Mouse (Mus musculus): ENCODE measurements around the gene Mgat4b.
"Not testable (repeated sequence)": the region's sequence is repeated elsewhere in the genome, so short reads cannot be mapped to it uniquely, and the experiment has no call there.

The Mgat4b gene

DNA sequence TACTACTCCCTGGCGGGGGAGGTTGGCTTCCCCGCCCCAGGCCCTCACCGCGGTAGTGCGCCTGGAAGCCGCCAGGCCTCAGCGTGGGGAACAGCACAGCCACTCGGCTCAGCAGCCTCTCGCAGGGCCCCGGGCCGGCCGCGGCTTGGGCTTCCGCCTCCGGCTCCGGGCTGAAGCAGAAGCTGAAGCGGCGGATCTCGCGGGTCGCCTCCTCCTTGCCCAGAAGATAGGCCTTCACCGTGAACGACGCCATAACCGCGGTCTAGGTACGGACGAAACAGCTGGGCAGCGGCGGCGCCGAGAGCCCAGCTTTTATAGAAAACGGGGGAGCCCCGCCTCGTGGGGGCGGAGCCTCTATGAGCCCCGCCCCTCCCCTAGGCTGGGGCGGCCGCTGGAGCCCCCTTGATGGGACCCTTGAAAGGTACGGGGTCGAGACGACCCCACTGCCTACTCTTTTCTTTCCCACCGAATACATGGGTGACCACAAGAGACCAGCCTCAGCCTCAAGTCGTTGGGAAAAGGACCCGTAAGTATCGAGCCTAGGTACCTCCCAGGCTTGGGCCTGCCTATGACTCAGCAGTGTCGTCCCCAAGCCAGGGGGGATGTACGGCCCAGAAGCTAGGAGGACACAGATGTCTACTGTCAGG lies at the start of gene Mgat4b, which contains the start of gene Sqstm1:
Gene Mgat4b, plus strand, starts transcription at position 386 of the 647 bp plus-strand sequence.
Gene Sqstm1, minus strand, starts transcription at position 323 of the 647 bp plus-strand sequence.
- peak; percentile 86 for DNase-seq (ENCODE audit: extremely low read depth, insufficient read length, low spot score)

DNA sequence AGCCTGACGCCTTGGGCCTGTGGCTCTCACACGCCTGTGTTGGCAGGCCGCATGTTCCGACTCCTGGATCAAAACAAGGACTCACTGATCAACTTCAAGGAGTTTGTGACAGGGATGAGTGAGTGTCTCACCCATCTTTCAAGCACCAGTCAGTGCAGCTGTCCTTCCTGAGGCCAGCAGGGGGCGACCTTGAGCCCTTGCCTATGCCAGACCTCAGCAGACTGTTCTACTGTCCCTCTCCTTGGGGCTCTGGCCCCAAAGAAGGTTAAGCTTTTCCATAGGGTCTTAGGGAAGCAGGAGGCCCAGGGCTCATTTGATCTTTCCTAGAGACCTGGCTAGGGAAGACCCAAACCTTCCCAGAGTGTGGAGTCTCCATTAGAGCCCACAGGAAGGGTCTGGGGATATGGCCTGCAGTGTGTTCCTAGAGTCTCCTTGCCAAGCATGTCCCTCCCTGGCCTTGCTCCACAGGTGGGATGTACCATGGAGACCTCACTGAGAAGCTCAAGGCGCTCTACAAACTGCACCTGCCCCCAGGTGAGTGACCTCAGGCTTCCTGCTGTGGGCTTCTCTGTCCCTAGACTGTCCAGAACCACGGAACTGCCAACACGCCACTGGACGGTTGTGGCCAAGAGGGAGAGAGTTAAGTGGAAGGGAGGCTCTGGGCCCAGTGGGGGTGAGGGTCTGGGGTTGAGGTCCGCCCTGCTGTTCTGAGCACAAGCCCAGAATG lies 48.9 kb upstream of the Mgat4b start:
- DNase-seq (ENCODE audit: extremely low read depth, insufficient read length, low spot score): peak; percentile 36

DNA sequence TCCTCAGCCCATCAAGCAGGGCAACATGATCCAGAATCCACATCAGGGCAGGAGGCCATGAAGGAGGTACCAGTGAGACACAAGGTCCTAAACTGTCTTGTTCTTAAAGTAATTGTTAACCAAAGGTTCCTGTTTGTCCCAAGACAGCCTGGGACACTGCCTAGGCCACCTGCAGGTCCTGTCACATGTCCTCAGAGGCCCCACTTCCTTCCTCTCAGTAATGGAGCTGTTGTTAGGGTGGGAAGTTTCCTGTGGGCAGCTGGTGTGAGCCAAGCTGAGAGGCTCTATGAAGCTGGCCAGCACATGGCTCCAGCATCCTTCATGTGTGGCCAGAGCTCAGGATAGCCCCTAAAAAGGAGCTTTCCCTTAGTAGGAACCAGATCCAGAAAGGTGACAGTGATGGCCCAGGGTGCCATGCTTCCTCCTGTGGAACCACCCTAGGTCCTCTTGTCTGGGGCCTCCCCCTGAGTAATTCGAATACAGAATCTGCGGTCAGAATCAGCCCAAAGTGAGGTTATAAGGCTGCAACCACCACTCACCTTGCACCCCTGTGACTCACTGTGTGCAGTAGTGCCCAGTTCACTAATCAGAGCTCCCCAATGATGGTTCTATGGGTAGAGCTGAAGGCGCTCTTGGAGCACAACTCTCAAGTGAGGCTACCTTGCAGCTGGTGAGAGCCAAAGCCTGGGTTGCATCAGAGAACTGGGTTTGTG lies 48.2 kb upstream of the Mgat4b start:
- no peak for DNase-seq (ENCODE audit: extremely low read depth, insufficient read length, low spot score)

DNA sequence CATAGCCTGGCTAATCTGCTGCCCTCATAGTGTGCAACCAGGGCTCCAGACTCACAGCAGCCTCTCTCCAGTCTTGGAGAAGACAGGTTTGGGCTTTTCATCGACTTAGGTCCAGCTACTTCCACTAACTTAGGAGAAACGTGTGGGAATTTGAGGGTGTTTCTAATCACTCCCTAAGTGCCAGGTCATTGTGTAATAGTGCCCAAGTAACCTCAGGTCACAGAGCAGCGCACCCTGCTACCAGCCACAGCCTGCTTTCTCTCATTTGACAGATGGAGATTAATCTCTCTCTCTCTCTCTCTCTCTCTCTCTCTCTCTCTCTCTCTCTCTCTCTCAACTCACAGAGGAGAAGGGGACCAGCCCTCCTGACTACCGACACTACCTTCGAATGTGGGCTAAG lies 42.3 kb upstream of the Mgat4b start:
- DNase-seq (ENCODE audit: extremely low read depth, insufficient read length, low spot score): no peak

DNA sequence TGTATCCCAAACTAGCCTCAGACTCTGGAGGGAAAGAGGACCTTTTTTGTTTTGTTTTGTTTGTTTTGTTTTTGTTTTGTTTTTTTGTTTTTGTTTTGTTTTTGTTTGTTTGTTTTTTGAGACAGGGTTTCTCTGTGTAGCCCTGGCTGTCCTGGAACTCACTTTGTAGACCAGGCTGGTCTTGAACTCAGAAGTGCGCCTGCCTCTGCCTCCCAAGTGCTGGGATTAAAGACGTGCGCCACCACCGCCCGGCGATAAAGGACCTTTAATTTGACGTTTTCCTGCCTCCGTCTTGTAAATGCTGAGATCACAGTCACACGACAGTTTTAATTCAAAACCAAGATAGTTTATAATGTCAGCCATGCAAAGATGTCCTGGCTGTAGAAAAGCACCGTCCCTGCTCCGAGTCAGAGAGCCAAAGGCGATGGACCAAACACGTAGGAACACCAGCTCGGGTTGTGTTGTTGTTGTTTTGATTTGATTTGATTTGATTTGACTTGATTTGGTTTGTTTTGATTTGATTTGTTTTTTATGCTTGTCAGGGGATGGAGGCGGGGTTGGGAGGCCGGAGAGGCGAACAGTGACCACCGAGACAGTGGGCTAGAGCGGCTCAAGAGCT lies 36.5 kb upstream of the Mgat4b start, which contains the start of gene Mrnip:
Gene Mrnip, plus strand, starts transcription at position 334 of the 619 bp plus-strand sequence.
- not testable (repeated sequence) for DNase-seq (ENCODE audit: extremely low read depth, insufficient read length, low spot score)

DNA sequence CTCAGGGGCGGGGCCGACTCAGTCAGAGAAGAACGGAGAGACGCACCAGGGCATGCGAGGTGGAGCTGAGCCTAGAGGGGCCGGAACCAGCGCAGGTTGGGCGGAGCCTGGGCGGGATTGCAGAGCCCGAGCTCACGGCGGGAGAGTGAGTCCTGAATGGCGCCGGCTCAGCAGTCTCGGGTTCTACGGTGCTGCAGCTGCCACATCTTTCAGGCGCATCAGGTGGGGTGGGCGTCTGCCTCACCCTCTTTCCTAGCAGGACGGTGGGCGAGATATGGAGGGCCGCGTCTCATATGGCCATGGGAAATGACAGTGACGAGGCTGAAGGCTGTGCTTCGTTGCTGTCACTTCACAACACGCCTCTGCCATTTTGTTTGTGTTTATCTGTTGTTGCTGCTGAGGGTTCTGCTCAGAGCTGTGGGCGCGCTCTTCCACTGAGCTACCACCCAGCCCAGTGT lies 35.9 kb upstream of the Mgat4b start:
- peak; percentile 97 for DNase-seq (ENCODE audit: extremely low read depth, insufficient read length, low spot score)

DNA sequence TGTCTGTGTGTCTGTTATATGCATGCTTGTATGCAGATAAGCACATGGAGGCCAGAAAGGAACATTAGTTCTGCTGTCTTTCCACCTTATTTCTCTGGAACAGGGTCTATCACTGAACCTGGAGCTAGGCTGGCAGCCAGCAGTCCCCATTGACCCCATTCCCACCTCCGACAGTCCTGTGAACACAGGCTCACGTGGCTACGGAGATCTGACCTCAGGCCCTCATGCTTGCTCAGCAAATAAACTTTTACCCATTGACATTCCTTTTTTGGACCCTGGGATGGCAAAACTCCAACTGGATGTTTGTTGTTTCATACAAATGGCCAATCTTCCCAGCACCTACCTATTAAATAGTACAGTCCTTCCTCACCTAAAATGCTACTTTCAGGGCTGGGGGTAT lies 34.3 kb upstream of the Mgat4b start:
- DNase-seq (ENCODE audit: extremely low read depth, insufficient read length, low spot score): no peak

DNA sequence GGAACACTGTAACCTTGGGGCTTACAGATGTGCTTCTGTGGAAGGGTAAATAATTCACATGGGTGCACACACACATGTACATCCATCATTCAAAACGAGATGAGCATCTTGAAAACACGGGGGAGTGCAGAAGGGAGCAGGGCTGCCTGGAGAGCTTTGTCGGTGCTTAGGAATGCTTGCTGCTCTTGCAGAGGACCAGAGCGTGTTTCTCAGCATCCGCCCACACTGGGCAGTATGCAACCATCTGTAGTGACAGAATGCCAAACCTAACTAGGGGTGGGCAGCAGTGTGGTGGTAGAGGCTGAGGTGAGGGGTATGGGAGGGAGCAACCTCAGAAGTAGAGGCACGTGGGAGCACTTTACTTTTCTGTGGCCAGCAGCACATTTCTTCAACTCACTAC lies 33.6 kb upstream of the Mgat4b start:
- no peak for DNase-seq (ENCODE audit: extremely low read depth, insufficient read length, low spot score)

DNA sequence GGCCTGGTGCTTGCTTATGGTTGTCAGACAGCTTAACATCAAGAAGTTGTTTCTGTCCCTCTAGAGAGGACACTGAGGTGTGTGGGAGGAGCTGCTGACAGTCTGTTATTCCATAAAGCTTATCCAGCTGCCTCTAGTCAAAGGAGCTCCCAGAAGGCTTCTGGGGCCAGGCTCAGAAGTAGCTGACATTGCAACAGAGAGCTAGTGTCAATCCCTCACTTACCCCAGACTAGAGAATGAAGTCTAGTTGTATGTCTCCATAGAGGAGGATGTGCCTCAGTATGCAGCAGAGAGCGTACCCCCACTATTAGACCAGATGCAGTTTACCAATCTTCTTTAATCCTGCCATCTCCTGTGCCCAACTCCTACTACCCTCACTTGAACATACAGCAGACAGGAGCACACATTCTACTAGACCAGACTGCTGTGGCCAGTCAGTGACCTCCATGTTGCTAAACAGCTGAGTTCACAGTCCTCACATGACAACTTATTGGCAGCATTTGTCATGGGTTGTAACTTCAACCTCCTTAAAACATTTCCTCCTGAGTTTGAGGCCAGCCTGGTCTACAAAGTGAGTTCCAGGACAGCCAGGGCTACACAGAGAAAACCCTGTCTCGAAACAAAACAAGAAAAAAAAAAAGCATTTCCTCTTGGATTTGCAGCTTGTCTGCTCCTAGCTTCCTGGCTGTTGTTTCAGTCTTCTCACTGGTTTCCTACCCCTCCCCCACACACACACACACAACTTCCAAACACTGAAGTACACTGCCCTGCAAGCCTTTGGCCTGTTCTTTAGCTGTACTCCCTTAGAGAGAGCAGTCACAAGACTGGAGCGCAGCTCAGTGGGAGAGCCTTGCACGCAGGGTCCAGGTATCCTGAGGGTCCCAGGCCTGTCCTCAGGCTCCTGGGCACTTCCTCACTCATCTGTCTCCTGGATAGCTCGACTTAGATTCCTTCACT lies 31.9 kb upstream of the Mgat4b start:
- DNase-seq (ENCODE audit: extremely low read depth, insufficient read length, low spot score): no peak

DNA sequence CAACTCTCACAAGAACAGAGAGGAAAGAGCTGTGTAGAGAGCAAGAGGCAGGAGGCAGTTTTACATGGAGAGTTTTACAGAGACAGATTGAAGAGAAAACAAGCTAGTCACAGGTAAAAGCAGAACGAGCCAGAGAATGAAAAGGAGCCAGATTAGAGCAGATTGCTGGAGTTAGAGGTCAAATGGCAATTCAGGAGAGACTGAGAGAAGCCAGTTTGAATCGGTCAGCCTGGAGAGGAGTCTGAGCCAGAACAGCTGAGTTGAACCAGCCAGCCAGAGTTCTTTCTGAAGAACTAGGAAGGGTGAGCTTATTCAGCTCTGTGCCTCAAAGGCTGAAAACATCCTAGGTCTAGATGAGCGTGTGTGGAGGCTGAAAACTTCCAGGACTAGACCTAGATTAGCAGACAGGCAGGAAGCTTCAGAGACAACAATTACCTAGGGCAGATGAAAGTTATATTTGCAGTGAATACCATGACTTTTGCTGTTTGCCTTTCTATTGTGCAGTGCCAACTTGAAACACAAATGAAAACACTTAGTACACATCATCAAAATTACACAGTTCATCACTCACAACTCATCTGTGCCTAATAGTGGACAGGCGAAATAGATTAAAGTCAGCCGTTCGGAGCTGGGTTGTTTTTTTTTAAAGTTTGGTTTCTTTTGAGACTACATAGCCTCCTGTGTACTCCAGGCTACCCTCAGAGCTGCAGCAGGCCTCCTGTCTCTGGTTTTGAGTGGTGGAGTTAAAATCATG lies 30.0 kb upstream of the Mgat4b start:
- DNase-seq (ENCODE audit: extremely low read depth, insufficient read length, low spot score): no peak

DNA sequence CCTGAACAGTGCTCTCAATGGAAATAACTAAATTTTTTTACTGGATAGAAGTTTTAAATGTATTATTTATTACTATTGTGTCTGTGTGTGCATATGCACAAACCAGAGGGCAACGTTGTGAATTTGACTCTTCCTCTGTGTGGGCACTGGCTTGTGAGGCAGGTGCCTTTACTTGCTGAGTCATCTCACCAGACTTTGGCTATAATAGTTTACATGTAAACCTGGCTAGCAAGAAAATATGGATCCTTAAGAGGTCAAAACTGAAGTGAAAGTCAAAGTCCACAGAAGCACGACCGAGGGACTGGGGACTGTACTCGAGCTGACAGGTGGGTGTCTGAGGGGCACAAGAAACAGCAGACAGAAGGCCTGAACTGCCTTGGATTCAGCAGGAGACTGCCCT lies 28.0 kb upstream of the Mgat4b start:
- no peak for DNase-seq (ENCODE audit: extremely low read depth, insufficient read length, low spot score)

DNA sequence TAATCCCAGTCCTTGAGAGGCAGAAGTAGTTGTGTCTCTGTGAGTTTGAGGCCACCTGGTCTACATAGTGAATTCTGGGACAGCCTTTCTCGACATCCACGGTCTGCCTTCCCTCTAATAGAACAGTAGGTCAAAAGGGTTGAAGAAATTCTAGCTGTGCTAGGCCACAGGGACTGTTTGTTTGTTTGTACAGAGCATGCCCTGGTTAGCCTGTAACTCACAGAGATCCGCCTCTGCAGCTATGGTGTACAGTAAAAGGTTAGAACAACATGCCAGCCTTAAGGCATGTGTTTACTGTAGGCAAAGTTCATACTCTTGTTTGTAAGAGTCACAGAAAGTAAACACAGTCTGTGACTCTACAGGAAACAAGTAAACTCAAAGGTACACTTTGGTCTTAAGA lies 25.9 kb upstream of the Mgat4b start:
- no peak for DNase-seq (ENCODE audit: extremely low read depth, insufficient read length, low spot score)

DNA sequence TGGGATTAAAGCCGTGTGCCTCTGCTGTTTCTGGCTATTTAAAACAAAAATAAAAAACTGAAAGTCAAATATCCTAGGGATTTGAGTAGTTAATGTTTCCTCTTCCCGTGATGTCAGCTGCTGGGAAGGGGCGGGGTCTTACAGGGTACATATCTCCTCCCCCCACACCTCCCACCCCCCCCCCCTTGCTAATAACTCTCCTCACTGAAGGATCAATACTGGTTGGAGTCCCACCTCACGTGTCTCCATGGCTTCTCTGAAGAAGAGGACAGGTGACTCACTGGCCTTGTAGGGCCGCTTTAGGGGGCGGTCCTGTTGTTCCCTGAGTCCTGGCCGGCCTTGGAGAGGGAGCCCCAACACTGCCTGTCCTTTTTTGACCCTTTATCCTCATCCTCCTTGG lies 22.0 kb upstream of the Mgat4b start:
- no peak for DNase-seq (ENCODE audit: extremely low read depth, insufficient read length, low spot score)

DNA sequence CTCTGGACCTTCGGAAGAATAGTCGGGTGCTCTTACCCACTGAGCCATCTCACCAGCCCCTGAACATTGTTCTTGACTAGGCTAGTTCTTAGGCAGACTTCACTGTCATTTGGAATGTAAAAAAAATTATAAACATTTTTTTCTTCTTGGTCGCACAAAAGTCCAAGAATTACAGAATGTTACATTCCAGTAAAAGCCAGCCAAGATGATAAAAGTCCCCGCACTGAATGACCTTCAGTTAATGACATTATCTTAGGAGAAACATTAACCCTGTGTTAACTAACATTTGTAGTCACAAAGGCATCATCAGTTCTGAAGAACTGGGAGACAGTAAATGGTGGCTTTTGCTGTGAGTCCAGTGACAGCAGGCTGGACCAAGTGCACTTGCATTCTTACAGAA lies 20.3 kb upstream of the Mgat4b start:
- DNase-seq (ENCODE audit: extremely low read depth, insufficient read length, low spot score): no peak

DNA sequence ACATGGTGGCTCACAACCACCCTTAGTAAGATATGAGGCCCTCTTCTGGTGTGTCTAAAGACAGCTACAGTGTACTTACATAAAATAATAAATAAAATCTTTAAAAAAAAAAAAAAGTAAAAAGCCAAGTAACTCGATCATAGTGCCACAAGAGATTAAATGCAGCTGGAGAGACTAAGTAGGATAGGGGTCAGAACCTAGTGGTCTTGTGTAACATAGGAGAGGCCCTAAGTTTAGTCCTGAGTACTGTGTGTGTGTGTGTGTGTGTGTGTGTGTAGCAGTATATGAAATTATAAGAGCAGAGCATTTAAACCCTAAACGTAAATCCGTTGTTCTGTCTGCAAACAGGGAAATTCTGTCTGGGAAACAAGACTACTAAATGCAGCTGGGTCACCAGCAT lies 18.4 kb upstream of the Mgat4b start:
- no peak for DNase-seq (ENCODE audit: extremely low read depth, insufficient read length, low spot score)

DNA sequence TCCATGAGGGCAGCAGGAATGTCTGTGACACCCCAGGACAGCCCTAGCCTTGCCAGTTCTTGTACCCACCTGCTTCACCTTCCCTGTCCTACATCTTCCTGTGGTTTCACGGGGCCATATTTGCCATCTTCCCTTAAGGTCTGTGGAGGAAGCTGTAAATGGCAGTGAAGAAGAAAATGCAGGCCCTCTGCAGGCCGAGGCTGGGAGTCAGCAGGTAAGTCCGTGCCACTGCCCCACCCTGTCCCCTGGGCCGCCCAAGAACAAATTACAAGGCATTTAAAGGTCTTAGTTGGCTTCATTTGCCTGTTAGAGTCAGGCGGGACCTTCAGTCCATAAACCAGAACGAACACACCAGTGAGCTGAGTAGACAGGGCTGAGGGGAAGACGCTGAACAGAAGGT lies 16.6 kb upstream of the Mgat4b start:
- DNase-seq (ENCODE audit: extremely low read depth, insufficient read length, low spot score): no peak

DNA sequence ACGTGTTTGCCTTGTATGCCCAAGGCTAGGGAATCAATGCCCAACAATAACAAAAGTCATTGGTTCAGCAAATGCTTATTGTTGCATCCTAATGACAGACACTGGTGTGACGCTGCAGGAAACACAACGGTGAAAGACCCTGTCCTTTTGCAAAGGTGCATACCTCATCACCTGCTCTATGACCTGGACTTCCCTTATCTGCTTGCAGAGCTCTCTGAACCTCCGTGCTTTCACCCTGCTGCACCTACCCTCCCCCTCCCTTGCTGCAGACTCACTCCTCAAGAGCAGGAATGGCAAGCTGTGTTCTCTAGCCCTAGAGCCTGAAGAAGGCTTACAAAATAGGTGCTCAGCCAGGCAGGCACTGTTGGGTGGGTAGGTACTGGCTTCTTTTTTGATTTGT lies 15.9 kb upstream of the Mgat4b start:
- DNase-seq (ENCODE audit: extremely low read depth, insufficient read length, low spot score): no peak

DNA sequence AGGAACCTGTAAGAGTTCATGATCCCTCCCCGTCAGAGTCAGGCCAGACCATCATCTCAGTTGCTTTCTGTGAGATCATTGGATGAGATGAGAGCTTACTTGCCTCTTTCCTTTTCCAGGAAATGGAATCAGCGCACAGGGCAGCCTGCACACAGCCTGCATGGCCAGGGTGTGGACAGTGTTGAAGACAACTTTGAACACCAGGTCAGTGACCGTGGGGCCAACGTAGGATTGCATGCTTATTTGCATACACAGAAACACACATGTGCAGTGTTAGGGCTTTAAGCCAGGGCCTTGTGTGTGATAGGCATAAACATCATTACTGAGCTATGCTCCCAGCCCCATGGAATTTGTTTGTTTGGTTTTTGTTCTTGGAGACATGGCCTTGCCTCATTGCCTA lies 13.2 kb upstream of the Mgat4b start:
- DNase-seq (ENCODE audit: extremely low read depth, insufficient read length, low spot score): no peak

DNA sequence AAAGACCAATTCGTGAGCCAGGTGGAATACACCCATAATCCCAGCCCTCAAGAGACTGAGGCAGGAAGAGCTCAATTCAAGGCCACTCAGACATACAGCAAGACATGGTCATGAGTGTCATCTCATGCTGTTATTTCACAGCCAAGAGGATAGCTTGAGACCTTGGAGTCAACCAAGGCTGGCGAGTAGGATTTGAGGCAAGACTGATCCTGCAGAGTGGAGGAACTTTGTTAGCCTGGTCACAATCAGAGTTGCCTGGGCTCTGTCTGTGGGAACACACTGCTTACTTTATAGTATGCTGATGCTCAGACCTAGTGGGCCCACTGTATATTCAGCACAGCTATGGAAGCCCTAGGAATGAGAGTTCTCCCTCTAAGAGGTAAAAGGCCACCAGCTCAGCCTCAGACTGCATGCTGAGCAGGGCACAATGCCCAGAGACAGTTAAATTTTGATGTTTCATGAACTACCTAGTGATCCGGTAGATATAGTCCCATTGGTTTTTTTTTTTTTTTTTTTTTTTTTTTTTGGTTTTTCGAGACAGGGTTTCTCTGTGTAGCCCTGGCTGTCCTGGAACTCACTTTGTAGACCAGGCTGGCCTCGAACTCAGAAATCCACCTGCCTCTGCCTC lies 12.4 kb upstream of the Mgat4b start:
- DNase-seq (ENCODE audit: extremely low read depth, insufficient read length, low spot score): no peak
